In genomic region chr15:100574378-100574777, GRCm38 (mm10) we compare ENCODE assay signal across 12 mouse cellular contexts. TPM values are rescaled to one million over a fixed set of nuclear protein-coding genes. Genes with fewer than 3 reads are reported as not detected.
DNase-seq lines count a peak whose midpoint lies in the region; ATAC-seq lines count a peak whose summit lies in the region.
"Had no signal": no experiment of that assay in that cellular context is flagged by ENCODE, and none has a peak within 500 bp of the region (broad histone marks: within the 10 kb centered on the region; RNA-seq: fewer than 3 reads in every experiment).

No protein-coding gene starts in this region.

- peaks cover 5% of the 10 kb centered on the region; the same call in 1 of the 2 replicates for H3K4me1 ChIP-seq in embryonic facial prominence, embryonic 12.5 days
- 0 out of 2 replicates have a peak, but pooled peaks cover 7% of the 10 kb centered on the region for H3K4me1 ChIP-seq in embryonic facial prominence, embryonic 10.5 days

- H3K9ac ChIP-seq in embryonic facial prominence, embryonic 12.5 days = no peak overlapping the region
- H3K9ac ChIP-seq: liver, embryonic 14.5 days had no signal

- no peaks in the 10 kb centered on the region for H3K36me3 ChIP-seq in embryonic facial prominence, embryonic 12.5 days
- H3K36me3 ChIP-seq in embryonic facial prominence, embryonic 10.5 days (replicated peaks) = no peaks in the 10 kb centered on the region

- peak overlapping the region; percentile 43; the same call in 1 of the 2 replicates for H3K27ac ChIP-seq in embryonic facial prominence, embryonic 12.5 days
- no peak overlapping the region for H3K27ac ChIP-seq in embryonic facial prominence, embryonic 10.5 days (replicated peaks)
- H3K27ac ChIP-seq: liver, embryonic 14.5 days had no signal

- no peak overlapping the region for H3K4me2 ChIP-seq in embryonic facial prominence, embryonic 12.5 days (replicated peaks)

- H3K4me3 ChIP-seq in embryonic facial prominence, embryonic 12.5 days = no peak overlapping the region
- H3K4me3 ChIP-seq in embryonic facial prominence, embryonic 10.5 days = no peak overlapping the region
- H3K4me3 ChIP-seq: myocyte had no signal

- 74% methylated on average over 2 of the region's 2 CpGs for WGBS in embryonic facial prominence, embryonic 12.5 days
- WGBS in embryonic facial prominence, embryonic 10.5 days = 74% methylated on average over 2 of the region's 2 CpGs

- DNase-seq in embryonic facial prominence, embryonic 10.5 days (ENCODE audit: low spot score) = no peak
- DNase-seq in kidney, adult 18-20 months = peak; percentile 30
- DNase-seq in kidney, adult 11 months = no peak
- peak; percentile 42 for DNase-seq in right cerebral cortex, postnatal 4 days
- no peak for DNase-seq in right cerebral cortex, postnatal 14 days
- no peak for DNase-seq in frontal cortex, postnatal 25 days (ENCODE audit: low spot score in 2 of 2)
- DNase-seq: adrenal gland, postnatal 36 days; right cerebral cortex, adult 18-20 months had no signal

- H3K27me3 ChIP-seq in embryonic facial prominence, embryonic 12.5 days = no peaks in the 10 kb centered on the region
- no peaks in the 10 kb centered on the region for H3K27me3 ChIP-seq in embryonic facial prominence, embryonic 10.5 days (replicated peaks; ENCODE audit: low read depth, poor library complexity, severe bottlenecking)

- H3K9me3 ChIP-seq in embryonic facial prominence, embryonic 12.5 days = no peaks in the 10 kb centered on the region
- H3K9me3 ChIP-seq in embryonic facial prominence, embryonic 10.5 days = no peaks in the 10 kb centered on the region

- ATAC-seq in embryonic facial prominence, embryonic 12.5 days (ENCODE audit: insufficient number of reproducible peaks, insufficient read depth, low FRiP score, low TSS enrichment) = no peak
- ATAC-seq in erythroid progenitor cell, adult 5-6 weeks (replicated peaks; ENCODE audit: low FRiP score, poor library complexity, severe bottlenecking) = no peak

RNA-seq across cellular contexts. Expression of gene Tfcp2, which starts 22.6 kb away (rescaled TPM):
- polyA plus RNA-seq in embryonic facial prominence, embryonic 12.5 days (2016; fragmentation: Nextera tagmentation; extraction: Ambion mirVana) = 42.7 and 43.7 TPM in 2 replicates
- polyA plus RNA-seq in embryonic facial prominence, embryonic 10.5 days (2016; fragmentation: Nextera tagmentation; extraction: Ambion mirVana) = 36.9 and 38.2 TPM in 2 replicates
- 5.0 and 17.7 TPM in 2 replicates for total RNA-seq in erythroid progenitor cell, adult 5-6 weeks (2015; ENCODE audit: low replicate concordance)
- 17.1 and 21.6 TPM in 2 replicates for total RNA-seq in erythroid progenitor cell, adult 5-6 weeks (2017; ENCODE audit: low replicate concordance)

RNA-seq across cellular contexts. Expression of gene Pou6f1, which starts 25.4 kb away (rescaled TPM):
- polyA plus RNA-seq in embryonic facial prominence, embryonic 12.5 days (2016; fragmentation: Nextera tagmentation; extraction: Ambion mirVana) = 9.0 and 11.3 TPM in 2 replicates
- 3.7 and 5.4 TPM in 2 replicates for polyA plus RNA-seq in embryonic facial prominence, embryonic 10.5 days (2016; fragmentation: Nextera tagmentation; extraction: Ambion mirVana)
- 3.2 and 4.6 TPM in 2 replicates for total RNA-seq in erythroid progenitor cell, adult 5-6 weeks (2015; ENCODE audit: low replicate concordance)
- total RNA-seq in erythroid progenitor cell, adult 5-6 weeks (2017; ENCODE audit: low replicate concordance) = 1.7 TPM in 1 of 2 replicates, not detected in the other

RNA-seq across cellular contexts. Expression of gene Dazap2, which starts 40.8 kb away (rescaled TPM):
- polyA plus RNA-seq in embryonic facial prominence, embryonic 12.5 days (2016; fragmentation: Nextera tagmentation; extraction: Ambion mirVana) = 124 and 130 TPM in 2 replicates
- polyA plus RNA-seq in embryonic facial prominence, embryonic 10.5 days (2016; fragmentation: Nextera tagmentation; extraction: Ambion mirVana) = 200 and 212 TPM in 2 replicates
- total RNA-seq in erythroid progenitor cell, adult 5-6 weeks (2015; ENCODE audit: low replicate concordance) = 203 and 210 TPM in 2 replicates
- 79.8 and 101 TPM in 2 replicates for total RNA-seq in erythroid progenitor cell, adult 5-6 weeks (2017; ENCODE audit: low replicate concordance)

Comparison
In these comparisons a context has a peak if more than half of its experiments do, and no peak if none do; other contexts are left out.
1. DNase-seq: peak in kidney, adult 18-20 months (single experiment) and right cerebral cortex, postnatal 4 days (single experiment); none in embryonic facial prominence, embryonic 10.5 days (single experiment), kidney, adult 11 months (single experiment), right cerebral cortex, postnatal 14 days (single experiment) and frontal cortex, postnatal 25 days (0 of 2).